Mouse (Mus musculus): ENCODE data around the gene Nrxn3. TPM values are rescaled to one million over a fixed set of nuclear protein-coding genes. Genes with fewer than 3 reads are reported as not detected.

Nrxn3 gene
- polyA plus RNA-seq (2012; fragmentation: generic; extraction: Trizol), result 3.0 TPM

GRCm38 (mm10) chr12:88722691-88723070 lies at the start of gene Nrxn3:
Nrxn3 (plus strand) TSS chr12:88722876.
- no peaks in the 10 kb centered on the region for H3K27me3 ChIP-seq (ENCODE audit: control insufficient read depth, insufficient read depth, insufficient read length)
- peak within 1 kb of the TSS; percentile 34 for H3K4me2 ChIP-seq (ENCODE audit: low read depth)
- H3ac ChIP-seq (ENCODE audit: control insufficient read depth, insufficient read length), result no peak within 1 kb of the TSS
- no peaks in the 10 kb centered on the region for H3K36me3 ChIP-seq (ENCODE audit: control insufficient read depth, insufficient read depth)
- no peak within 1 kb of the TSS for H3K4me3 ChIP-seq
- TF ChIP-seq TCF12 (IDR thresholded peaks at IDR 0.05; ENCODE audit: insufficient read depth, poor library complexity, severe bottlenecking) (no peak), REST (IDR thresholded peaks at IDR 0.05; ENCODE audit: insufficient read depth, insufficient read length) (no peak), POLR2AphosphoS2 (IDR thresholded peaks at IDR 0.05; ENCODE audit: insufficient read length, low read depth) (no peak), USF1 (IDR thresholded peaks at IDR 0.05; ENCODE audit: low read depth) (no peak), MYOG (IDR thresholded peaks at IDR 0.05; ENCODE audit: control insufficient read depth in 1 of 3, insufficient read depth in 1 of 3, insufficient read length in 2 of 3, low read depth in 2 of 3) (no peak), CEBPB (IDR thresholded peaks at IDR 0.05; ENCODE audit: insufficient read depth, poor library complexity, severe bottlenecking) (no peak), E2F4 (IDR thresholded peaks at IDR 0.05; ENCODE audit: insufficient read depth) (no peak)
- no peaks in the 10 kb centered on the region for H3K79me2 ChIP-seq (ENCODE audit: control insufficient read depth, insufficient read depth)

GRCm38 (mm10) chr12:88704159-88704846 lies 18.4 kb upstream of the Nrxn3 start:
- no peak overlapping the region for H3K4me2 ChIP-seq (ENCODE audit: low read depth)
- no peak overlapping the region for H3ac ChIP-seq (ENCODE audit: control insufficient read depth, insufficient read length)
- H3K79me2 ChIP-seq (ENCODE audit: control insufficient read depth, insufficient read depth), result no peaks in the 10 kb centered on the region
- TF ChIP-seq MYOD1 (IDR thresholded peaks at IDR 0.05; ENCODE audit: control insufficient read depth in 1 of 3, insufficient read length in 2 of 3, low read depth in 2 of 3) (no peak), POLR2A (IDR thresholded peaks at IDR 0.05; ENCODE audit: insufficient read length, low read depth) (no peak), REST (IDR thresholded peaks at IDR 0.05; ENCODE audit: insufficient read depth, insufficient read length) (no peak), TCF12 (IDR thresholded peaks at IDR 0.05; ENCODE audit: insufficient read depth, poor library complexity, severe bottlenecking) (no peak), CEBPB (IDR thresholded peaks at IDR 0.05; ENCODE audit: insufficient read depth, poor library complexity, severe bottlenecking) (no peak), SRF (IDR thresholded peaks at IDR 0.05; ENCODE audit: control insufficient read depth, insufficient read length, low read depth) (no peak), TCF3 (IDR thresholded peaks at IDR 0.05; ENCODE audit: insufficient read length, low read depth) (no peak), USF1 (IDR thresholded peaks at IDR 0.05; ENCODE audit: low read depth) (no peak), E2F4 (IDR thresholded peaks at IDR 0.05; ENCODE audit: insufficient read depth) (no peak), POLR2AphosphoS2 (IDR thresholded peaks at IDR 0.05; ENCODE audit: insufficient read length, low read depth) (no peak)
- no peak overlapping the region for H3K4me3 ChIP-seq
- no peaks in the 10 kb centered on the region for H3K27me3 ChIP-seq (ENCODE audit: control insufficient read depth, insufficient read depth, insufficient read length)
- no peaks in the 10 kb centered on the region for H3K36me3 ChIP-seq (ENCODE audit: control insufficient read depth, insufficient read depth)

DNA sequence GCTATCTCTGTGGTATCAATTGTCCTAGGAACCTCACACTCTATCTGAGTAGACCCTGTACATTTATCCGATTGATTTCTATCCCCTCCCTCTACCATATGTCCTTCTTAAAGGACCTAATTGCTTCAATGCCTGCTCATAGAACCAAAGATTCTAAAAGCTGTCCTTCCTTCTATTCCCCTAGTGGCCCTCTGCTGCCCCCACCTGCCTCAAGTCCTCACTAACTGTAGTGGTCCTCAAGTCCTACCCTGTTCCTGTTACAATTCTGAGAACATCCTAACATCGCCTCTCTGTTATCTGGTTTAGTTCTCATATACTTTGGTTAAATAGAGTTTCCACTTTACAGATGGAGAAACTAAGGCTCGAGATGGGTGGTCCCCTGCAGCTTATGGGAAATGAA lies 16.7 kb upstream of the Nrxn3 start:
- no peak for TF ChIP-seq MAX (IDR thresholded peaks at IDR 0.05; ENCODE audit: low read depth)
- TF ChIP-seq USF1 (IDR thresholded peaks at IDR 0.05; ENCODE audit: low read depth), result no peak
- TF ChIP-seq CEBPB (IDR thresholded peaks at IDR 0.05; ENCODE audit: insufficient read depth, poor library complexity, severe bottlenecking), result no peak
- no peak for TF ChIP-seq POLR2AphosphoS2 (IDR thresholded peaks at IDR 0.05; ENCODE audit: insufficient read length, low read depth)
- H3K36me3 ChIP-seq (ENCODE audit: control insufficient read depth, insufficient read depth), result no peaks in the 10 kb centered on the region
- H3K4me2 ChIP-seq (ENCODE audit: low read depth), result no peak overlapping the region
- no peaks in the 10 kb centered on the region for H3K27me3 ChIP-seq (ENCODE audit: control insufficient read depth, insufficient read depth, insufficient read length)
- H3ac ChIP-seq (ENCODE audit: control insufficient read depth, insufficient read length), result no peak overlapping the region
- no peak overlapping the region for H3K4me3 ChIP-seq
- no peaks in the 10 kb centered on the region for H3K79me2 ChIP-seq (ENCODE audit: control insufficient read depth, insufficient read depth)

- TF ChIP-seq TCF12 (IDR thresholded peaks at IDR 0.05; ENCODE audit: insufficient read depth, poor library complexity, severe bottlenecking) (no peak), USF1 (IDR thresholded peaks at IDR 0.05; ENCODE audit: low read depth) (no peak)
- no peak overlapping the region for H3K4me3 ChIP-seq
- no peaks in the 10 kb centered on the region for H3K79me2 ChIP-seq (ENCODE audit: control insufficient read depth, insufficient read depth)
- H3K27me3 ChIP-seq (ENCODE audit: control insufficient read depth, insufficient read depth, insufficient read length), result no peaks in the 10 kb centered on the region
- H3K4me2 ChIP-seq (ENCODE audit: low read depth), result no peak overlapping the region
- no peak overlapping the region for H3ac ChIP-seq (ENCODE audit: control insufficient read depth, insufficient read length)
- no peaks in the 10 kb centered on the region for H3K36me3 ChIP-seq (ENCODE audit: control insufficient read depth, insufficient read depth)
Observed at GRCm38 (mm10) chr12:88707786-88708185, 14.9 kb upstream of the Nrxn3 start.

- H3K36me3 ChIP-seq (ENCODE audit: control insufficient read depth, insufficient read depth), result no peaks in the 10 kb centered on the region
- peak; percentile 72 for TF ChIP-seq REST (IDR thresholded peaks at IDR 0.05; ENCODE audit: insufficient read depth, insufficient read length)
- no peak for TF ChIP-seq MAX (IDR thresholded peaks at IDR 0.05; ENCODE audit: low read depth)
- H3K4me3 ChIP-seq, result no peak overlapping the region
- H3ac ChIP-seq (ENCODE audit: control insufficient read depth, insufficient read length), result no peak overlapping the region
- H3K27me3 ChIP-seq (ENCODE audit: control insufficient read depth, insufficient read depth, insufficient read length), result no peaks in the 10 kb centered on the region
- H3K79me2 ChIP-seq (ENCODE audit: control insufficient read depth, insufficient read depth), result no peaks in the 10 kb centered on the region
- H3K4me2 ChIP-seq (ENCODE audit: low read depth), result no peak overlapping the region
Observed at GRCm38 (mm10) chr12:88709223-88709622, 13.5 kb upstream of the Nrxn3 start.

GRCm38 (mm10) chr12:88713456-88713855 lies 9.2 kb upstream of the Nrxn3 start:
- H3K4me3 ChIP-seq, result no peak overlapping the region
- H3K4me2 ChIP-seq (ENCODE audit: low read depth), result no peak overlapping the region
- H3K27me3 ChIP-seq (ENCODE audit: control insufficient read depth, insufficient read depth, insufficient read length), result no peaks in the 10 kb centered on the region
- H3ac ChIP-seq (ENCODE audit: control insufficient read depth, insufficient read length), result no peak overlapping the region
- no peak for TF ChIP-seq MYOD1 (IDR thresholded peaks at IDR 0.05; ENCODE audit: control insufficient read depth in 1 of 3, insufficient read length in 2 of 3, low read depth in 2 of 3)
- TF ChIP-seq POLR2A (IDR thresholded peaks at IDR 0.05; ENCODE audit: insufficient read length, low read depth), result no peak
- TF ChIP-seq CEBPB (IDR thresholded peaks at IDR 0.05; ENCODE audit: insufficient read depth, poor library complexity, severe bottlenecking), result no peak
- no peak for TF ChIP-seq USF1 (IDR thresholded peaks at IDR 0.05; ENCODE audit: low read depth)
- TF ChIP-seq TCF12 (IDR thresholded peaks at IDR 0.05; ENCODE audit: insufficient read depth, poor library complexity, severe bottlenecking), result no peak
- no peak for TF ChIP-seq MYOG (IDR thresholded peaks at IDR 0.05; ENCODE audit: control insufficient read depth in 1 of 3, insufficient read depth in 1 of 3, insufficient read length in 2 of 3, low read depth in 2 of 3)
- no peak for TF ChIP-seq E2F4 (IDR thresholded peaks at IDR 0.05; ENCODE audit: insufficient read depth)
- no peak for TF ChIP-seq REST (IDR thresholded peaks at IDR 0.05; ENCODE audit: insufficient read depth, insufficient read length)
- no peak for TF ChIP-seq POLR2AphosphoS2 (IDR thresholded peaks at IDR 0.05; ENCODE audit: insufficient read length, low read depth)
- no peak for TF ChIP-seq SRF (IDR thresholded peaks at IDR 0.05; ENCODE audit: control insufficient read depth, insufficient read length, low read depth)
- TF ChIP-seq MAX (IDR thresholded peaks at IDR 0.05; ENCODE audit: low read depth), result no peak
- TF ChIP-seq TCF3 (IDR thresholded peaks at IDR 0.05; ENCODE audit: insufficient read length, low read depth), result no peak
- no peaks in the 10 kb centered on the region for H3K79me2 ChIP-seq (ENCODE audit: control insufficient read depth, insufficient read depth)
- no peaks in the 10 kb centered on the region for H3K36me3 ChIP-seq (ENCODE audit: control insufficient read depth, insufficient read depth)
